Mouse (Mus musculus): Measurements from ENCODE around the gene Rbfox3. TPM values are rescaled to one million over a fixed set of nuclear protein-coding genes. Genes with fewer than 3 reads are reported as not detected.

Gene Rbfox3
- polyA plus RNA-seq, 1 experiment from 2014 or later: 0.13 TPM

- Histone ChIP-seq H3K27me3 (ENCODE audit: insufficient read depth, low read length) (peaks cover 4% of the 10 kb centered on the region; the same call in 1 of the 2 replicates), H3K27ac (ENCODE audit: low read depth) (no peak overlapping the region), H3K4me1 (ENCODE audit: insufficient read depth) (no peaks in the 10 kb centered on the region), H3K36me3 (ENCODE audit: insufficient read depth) (no peaks in the 10 kb centered on the region), H3K4me2 (no peak overlapping the region), H3K9me3 (ENCODE audit: low read depth, low read length) (no peaks in the 10 kb centered on the region), H3K9ac (no peak overlapping the region), H3K4me3 (ENCODE audit: low read depth, low read length) (no peak overlapping the region)
- no peak for TF ChIP-seq CTCF (IDR thresholded peaks at IDR 0.05; ENCODE audit: low read depth)
- 7% methylated on average over 17 of the region's 17 CpGs for WGBS
- DNase-seq (no peak), ATAC-seq (ENCODE audit: insufficient read depth) (no peak)
These were observed 302.0 kb downstream of the Rbfox3 start for GRCm38 (mm10) chr11:118609236-118610000.

GRCm38 (mm10) chr11:118607927-118608326, 303.5 kb downstream of the Rbfox3 start:
- H3K9me3 ChIP-seq (ENCODE audit: low read depth, low read length): no peaks in the 10 kb centered on the region
- WGBS: 45% methylated on average over 8 of the region's 8 CpGs
- TF ChIP-seq CTCF (IDR thresholded peaks at IDR 0.05; ENCODE audit: low read depth): no peak
- no peaks in the 10 kb centered on the region for H3K36me3 ChIP-seq (ENCODE audit: insufficient read depth)
- DNase-seq (no peak), ATAC-seq (ENCODE audit: insufficient read depth) (no peak)
- H3K27me3 ChIP-seq (ENCODE audit: insufficient read depth, low read length): peaks cover 4% of the 10 kb centered on the region; the same call in 1 of the 2 replicates
- no peak overlapping the region for H3K4me3 ChIP-seq (ENCODE audit: low read depth, low read length)
- H3K4me2 ChIP-seq: no peak overlapping the region
- no peak overlapping the region for H3K9ac ChIP-seq
- no peaks in the 10 kb centered on the region for H3K4me1 ChIP-seq (ENCODE audit: insufficient read depth)
- H3K27ac ChIP-seq (ENCODE audit: low read depth): no peak overlapping the region

- WGBS: 76% methylated on average over 2 of the region's 2 CpGs
- Histone ChIP-seq H3K4me2 (no peak overlapping the region), H3K27me3 (ENCODE audit: insufficient read depth, low read length) (peaks cover 4% of the 10 kb centered on the region; the same call in 1 of the 2 replicates), H3K4me3 (ENCODE audit: low read depth, low read length) (no peak overlapping the region), H3K9ac (no peak overlapping the region), H3K9me3 (ENCODE audit: low read depth, low read length) (no peaks in the 10 kb centered on the region), H3K4me1 (ENCODE audit: insufficient read depth) (no peaks in the 10 kb centered on the region), H3K36me3 (ENCODE audit: insufficient read depth) (no peaks in the 10 kb centered on the region), H3K27ac (ENCODE audit: low read depth) (no peak overlapping the region)
- ATAC-seq (ENCODE audit: insufficient read depth) (no peak), DNase-seq (no peak)
- TF ChIP-seq CTCF (IDR thresholded peaks at IDR 0.05; ENCODE audit: low read depth): no peak
These were observed 305.8 kb downstream of the Rbfox3 start for GRCm38 (mm10) chr11:118605570-118605969.

DNA sequence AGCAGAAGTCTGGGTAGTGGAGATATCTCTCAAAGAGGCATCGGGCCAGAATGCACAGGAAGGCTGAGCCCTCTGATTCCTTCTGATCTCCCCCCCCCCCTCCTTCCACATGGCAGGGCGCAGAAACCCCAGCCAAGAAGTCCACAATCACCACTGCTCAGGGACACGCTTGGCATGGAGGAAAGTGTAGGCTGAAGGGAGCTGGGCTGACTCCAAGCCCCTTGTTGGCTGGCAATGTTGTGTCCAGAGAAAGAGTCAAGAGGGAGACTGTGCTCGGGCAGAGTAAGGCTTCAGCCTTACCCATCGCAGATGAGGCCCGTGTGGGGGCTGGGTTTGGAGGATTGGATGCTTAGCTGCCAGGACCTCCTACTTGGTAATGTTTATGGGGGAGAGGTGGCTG, 307.2 kb downstream of the Rbfox3 start:
- DNase-seq: no peak
- H3K27me3 ChIP-seq (ENCODE audit: insufficient read depth, low read length): no peaks in the 10 kb centered on the region; the same call in 1 of the 2 replicates
- H3K9me3 ChIP-seq (ENCODE audit: low read depth, low read length): no peaks in the 10 kb centered on the region
- H3K4me1 ChIP-seq (ENCODE audit: insufficient read depth): no peaks in the 10 kb centered on the region
- ATAC-seq (ENCODE audit: insufficient read depth): no peak
- no peaks in the 10 kb centered on the region for H3K36me3 ChIP-seq (ENCODE audit: insufficient read depth)
- 58% methylated on average over 6 of the region's 6 CpGs for WGBS
- H3K4me3 ChIP-seq (ENCODE audit: low read depth, low read length): no peak overlapping the region
- no peak overlapping the region for H3K9ac ChIP-seq
- H3K4me2 ChIP-seq: no peak overlapping the region
- no peak for TF ChIP-seq CTCF (IDR thresholded peaks at IDR 0.05; ENCODE audit: low read depth)
- H3K27ac ChIP-seq (ENCODE audit: low read depth): no peak overlapping the region

GRCm38 (mm10) chr11:118603126-118603525, 308.3 kb downstream of the Rbfox3 start:
- no peaks in the 10 kb centered on the region for H3K27me3 ChIP-seq (ENCODE audit: insufficient read depth, low read length)
- no peaks in the 10 kb centered on the region for H3K36me3 ChIP-seq (ENCODE audit: insufficient read depth)
- no peak overlapping the region for H3K9ac ChIP-seq
- no peaks in the 10 kb centered on the region for H3K4me1 ChIP-seq (ENCODE audit: insufficient read depth)
- no peak for ATAC-seq (ENCODE audit: insufficient read depth)
- TF ChIP-seq CTCF (IDR thresholded peaks at IDR 0.05; ENCODE audit: low read depth): no peak
- DNase-seq: peak; percentile 87
- H3K4me2 ChIP-seq: no peak overlapping the region
- no peak overlapping the region for H3K27ac ChIP-seq (ENCODE audit: low read depth)
- WGBS: 3% methylated on average over 10 of the region's 10 CpGs
- no peak overlapping the region for H3K4me3 ChIP-seq (ENCODE audit: low read depth, low read length)
- H3K9me3 ChIP-seq (ENCODE audit: low read depth, low read length): no peaks in the 10 kb centered on the region

DNA sequence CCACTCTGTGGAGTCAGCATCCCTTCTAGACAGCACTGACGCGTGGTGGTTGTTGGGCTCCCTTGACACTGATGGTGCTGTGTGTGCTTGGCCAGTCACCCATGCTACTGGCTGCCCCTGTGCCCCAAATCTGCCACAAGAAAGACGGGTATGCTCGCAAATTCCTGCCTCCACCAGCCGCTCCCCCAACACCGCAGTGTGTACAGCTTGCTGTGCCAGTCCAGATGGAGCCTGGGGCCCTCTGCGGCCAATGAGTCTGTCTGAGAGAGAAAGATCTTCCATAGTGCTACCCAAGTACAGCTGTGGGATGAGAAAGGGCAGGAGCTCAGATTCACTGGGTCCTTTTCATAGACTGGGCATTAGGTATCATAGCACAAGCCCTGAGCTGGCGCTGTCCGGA, 309.9 kb downstream of the Rbfox3 start:
- WGBS: 58% methylated on average over 9 of the region's 9 CpGs
- no peak for TF ChIP-seq CTCF (IDR thresholded peaks at IDR 0.05; ENCODE audit: low read depth)
- Histone ChIP-seq H3K4me1 (ENCODE audit: insufficient read depth) (no peaks in the 10 kb centered on the region), H3K4me2 (no peak overlapping the region), H3K36me3 (ENCODE audit: insufficient read depth) (no peaks in the 10 kb centered on the region), H3K9me3 (ENCODE audit: low read depth, low read length) (no peaks in the 10 kb centered on the region), H3K9ac (no peak overlapping the region), H3K27me3 (ENCODE audit: insufficient read depth, low read length) (no peaks in the 10 kb centered on the region), H3K4me3 (ENCODE audit: low read depth, low read length) (no peak overlapping the region), H3K27ac (ENCODE audit: low read depth) (no peak overlapping the region)
- ATAC-seq (ENCODE audit: insufficient read depth): no peak
- DNase-seq: no peak

DNA sequence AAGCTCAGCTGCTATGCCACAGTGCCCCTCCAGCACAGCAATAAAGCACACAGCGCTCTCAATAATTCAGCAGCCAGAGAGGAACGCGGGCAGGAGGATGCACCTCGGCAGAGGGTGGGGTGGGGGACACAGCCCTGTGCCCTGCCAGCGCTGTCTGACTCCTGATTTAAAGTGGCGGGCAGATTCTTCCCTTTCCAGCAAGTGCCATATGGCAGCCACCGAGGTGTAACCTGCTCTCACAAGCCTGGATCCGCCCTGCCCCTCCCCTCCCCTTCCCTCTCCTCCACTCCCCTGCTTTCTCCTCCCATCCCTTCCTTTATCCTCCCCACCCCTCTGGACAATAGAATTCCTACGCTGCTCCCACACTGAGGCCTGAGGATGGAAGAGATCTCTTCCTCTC, 311.2 kb downstream of the Rbfox3 start:
- H3K4me3 ChIP-seq (ENCODE audit: low read depth, low read length): no peak overlapping the region
- WGBS: 7% methylated on average over 9 of the region's 9 CpGs
- ATAC-seq (ENCODE audit: insufficient read depth): no peak
- no peaks in the 10 kb centered on the region for H3K9me3 ChIP-seq (ENCODE audit: low read depth, low read length)
- DNase-seq: no peak
- no peak overlapping the region for H3K4me2 ChIP-seq
- H3K9ac ChIP-seq: no peak overlapping the region
- H3K27ac ChIP-seq (ENCODE audit: low read depth): no peak overlapping the region
- no peaks in the 10 kb centered on the region for H3K36me3 ChIP-seq (ENCODE audit: insufficient read depth)
- no peaks in the 10 kb centered on the region for H3K27me3 ChIP-seq (ENCODE audit: insufficient read depth, low read length)
- no peaks in the 10 kb centered on the region for H3K4me1 ChIP-seq (ENCODE audit: insufficient read depth)
- no peak for TF ChIP-seq CTCF (IDR thresholded peaks at IDR 0.05; ENCODE audit: low read depth)
